36 mouse cellular contexts compared by ENCODE assay signal in genomic region chr1:46077891-46078290, GRCm38 (mm10). TPM values are rescaled to one million over a fixed set of nuclear protein-coding genes. Genes with fewer than 3 reads are reported as not detected.
"Had no signal": no experiment of that assay in that cellular context is flagged by ENCODE, and none has a peak within 500 bp of the region (broad histone marks: within the 10 kb centered on the region; RNA-seq: fewer than 3 reads in every experiment).

No protein-coding gene starts in this region.

- H3K4me1 ChIP-seq: limb, embryonic 10.5 days; limb, embryonic 12.5 days; limb, embryonic 13.5 days; limb, embryonic 15.5 days; liver, embryonic 12.5 days; liver, embryonic 13.5 days; liver, embryonic 15.5 days; lung, embryonic 15.5 days; megakaryocyte, embryonic 14.5 days; midbrain, embryonic 10.5 days; midbrain, embryonic 12.5 days; midbrain, embryonic 13.5 days; midbrain, embryonic 15.5 days; neural tube, embryonic 12.5 days had no signal

- H3K27ac ChIP-seq: limb, embryonic 10.5 days; limb, embryonic 12.5 days; limb, embryonic 13.5 days; limb, embryonic 15.5 days; liver, embryonic 12.5 days; liver, embryonic 13.5 days; liver, embryonic 14.5 days; liver, embryonic 15.5 days; lung, embryonic 15.5 days; macrophage; midbrain, embryonic 10.5 days; midbrain, embryonic 12.5 days; midbrain, embryonic 13.5 days; midbrain, embryonic 15.5 days; neural tube, embryonic 12.5 days had no signal

- ATAC-seq: liver, embryonic 12.5 days; liver, postnatal 0 days; lung, postnatal 0 days; midbrain, embryonic 13.5 days; midbrain, embryonic 15.5 days; midbrain, embryonic 16.5 days had no signal

- H3K4me2 ChIP-seq: limb, embryonic 12.5 days; limb, embryonic 13.5 days; limb, embryonic 15.5 days; liver, embryonic 11.5 days; liver, embryonic 12.5 days; liver, embryonic 13.5 days; liver, embryonic 15.5 days; lung, embryonic 14.5 days; lung, embryonic 15.5 days; midbrain, embryonic 11.5 days; midbrain, embryonic 12.5 days; midbrain, embryonic 13.5 days; midbrain, embryonic 15.5 days; neural tube, embryonic 12.5 days had no signal

- H3K9ac ChIP-seq: limb, embryonic 12.5 days; limb, embryonic 13.5 days; limb, embryonic 15.5 days; liver, embryonic 12.5 days; liver, embryonic 13.5 days; liver, embryonic 14.5 days; liver, embryonic 15.5 days; liver, postnatal 0 days; lung, embryonic 14.5 days; lung, embryonic 15.5 days; midbrain, embryonic 12.5 days; midbrain, embryonic 13.5 days; midbrain, embryonic 15.5 days; neural tube, embryonic 12.5 days had no signal

- DNase-seq: left cerebral cortex, postnatal 4 days; liver; liver, embryonic 13.5 days; liver, postnatal 0 days; lung, adult 18-20 months; lung, adult 2 months; lung, embryonic 14.5 days; lung, postnatal 10 days; lung, postnatal 14 days; lung, postnatal 36 days; lung, postnatal 4 days; midbrain, embryonic 14.5 days had no signal

- H3K9me3 ChIP-seq: limb, embryonic 10.5 days; limb, embryonic 12.5 days; limb, embryonic 13.5 days; limb, embryonic 15.5 days; liver, embryonic 12.5 days; liver, embryonic 13.5 days; liver, embryonic 15.5 days; lung, embryonic 15.5 days; megakaryocyte, embryonic 14.5 days; midbrain, embryonic 10.5 days; midbrain, embryonic 12.5 days; midbrain, embryonic 13.5 days; midbrain, embryonic 15.5 days; neural tube, embryonic 12.5 days had no signal

- H3K27me3 ChIP-seq: limb, embryonic 12.5 days; limb, embryonic 13.5 days; limb, embryonic 15.5 days; liver, embryonic 12.5 days; liver, embryonic 13.5 days; liver, embryonic 15.5 days; lung, embryonic 15.5 days; megakaryocyte, embryonic 14.5 days; midbrain, embryonic 12.5 days; midbrain, embryonic 13.5 days; midbrain, embryonic 15.5 days; neural tube, embryonic 12.5 days had no signal

- H3K4me3 ChIP-seq: limb, embryonic 10.5 days; limb, embryonic 12.5 days; limb, embryonic 13.5 days; limb, embryonic 15.5 days; liver, embryonic 12.5 days; liver, embryonic 13.5 days; liver, embryonic 15.5 days; lung, embryonic 15.5 days; megakaryocyte, embryonic 14.5 days; midbrain, embryonic 10.5 days; midbrain, embryonic 12.5 days; midbrain, embryonic 13.5 days; midbrain, embryonic 15.5 days; myocyte; neural tube, embryonic 12.5 days had no signal

- H3K36me3 ChIP-seq: limb, embryonic 10.5 days; limb, embryonic 12.5 days; limb, embryonic 13.5 days; limb, embryonic 15.5 days; liver, embryonic 12.5 days; liver, embryonic 13.5 days; liver, embryonic 15.5 days; lung, embryonic 15.5 days; midbrain, embryonic 10.5 days; midbrain, embryonic 12.5 days; midbrain, embryonic 13.5 days; midbrain, embryonic 15.5 days; neural tube, embryonic 12.5 days had no signal

RNA-seq across cellular contexts. Expression of gene Dnah7b, which starts 11.8 kb away (rescaled TPM):
- total RNA-seq: megakaryocyte progenitor cell, adult 5-6 weeks; megakaryocyte, adult 5-6 weeks; megakaryocyte-erythroid progenitor cell, adult 5-6 weeks; monocyte, adult 5-6 weeks had no signal
- polyA plus RNA-seq: macrophage had no signal
